Mouse (Mus musculus) cerebellum, adult (tissue): ENCODE data around the gene Idh3a.
"Not testable (repeated sequence)": the region's sequence is repeated elsewhere in the genome, so short reads cannot be mapped to it uniquely, and the experiment has no call there.

ENCODE experiments used
- ATAC-seq: cut with Nextera tagmentation; 2 replicates; pipeline ENCODE4 v1.9.2; 2017; ENCODE audit warnings: mild to moderate bottlenecking, moderate library complexity, mixed read lengths; ENCODE audit not compliant: insufficient number of reproducible peaks, low FRiP score, low TSS enrichment

Idh3a gene

DNA sequence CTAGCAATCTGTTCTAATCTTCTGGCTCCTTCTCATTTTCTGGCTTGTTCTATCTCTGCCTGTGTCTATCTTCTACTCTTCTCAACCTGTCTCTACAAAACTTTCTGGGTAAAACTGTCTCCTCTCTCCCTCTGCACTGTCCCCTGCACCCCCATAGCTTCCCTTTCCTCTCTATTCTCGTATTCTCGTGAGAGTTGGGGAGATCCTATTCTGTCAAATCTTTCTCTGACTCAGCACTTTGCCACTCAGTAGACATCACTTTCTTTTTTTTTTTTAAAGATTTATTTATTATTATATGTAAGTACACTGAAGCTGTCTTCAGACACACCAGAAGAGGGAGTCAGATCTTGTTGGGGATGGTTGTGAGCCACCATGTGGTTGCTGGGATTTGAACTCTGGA is 2.0 kb upstream of the Idh3a start:
- ATAC-seq: not testable (repeated sequence)

DNA sequence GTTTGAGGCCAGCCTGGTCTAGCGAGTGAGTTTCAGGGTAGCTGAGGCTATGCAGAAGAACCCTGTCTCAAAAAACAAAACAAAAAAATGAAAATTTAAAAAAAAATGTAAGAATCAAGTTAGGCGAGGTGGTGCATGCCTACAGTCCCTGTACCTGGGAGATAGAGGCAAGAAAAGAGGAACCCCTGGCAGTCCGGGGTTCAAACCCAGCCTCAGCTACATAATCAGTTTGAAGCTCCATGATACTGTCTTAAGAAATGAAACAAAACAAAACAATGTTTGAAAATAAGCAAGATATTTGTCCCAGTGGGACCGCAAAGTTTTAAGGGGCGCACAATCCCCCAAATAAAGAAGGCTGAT is 315 bp upstream of the Idh3a start:
- ATAC-seq: no peak

DNA sequence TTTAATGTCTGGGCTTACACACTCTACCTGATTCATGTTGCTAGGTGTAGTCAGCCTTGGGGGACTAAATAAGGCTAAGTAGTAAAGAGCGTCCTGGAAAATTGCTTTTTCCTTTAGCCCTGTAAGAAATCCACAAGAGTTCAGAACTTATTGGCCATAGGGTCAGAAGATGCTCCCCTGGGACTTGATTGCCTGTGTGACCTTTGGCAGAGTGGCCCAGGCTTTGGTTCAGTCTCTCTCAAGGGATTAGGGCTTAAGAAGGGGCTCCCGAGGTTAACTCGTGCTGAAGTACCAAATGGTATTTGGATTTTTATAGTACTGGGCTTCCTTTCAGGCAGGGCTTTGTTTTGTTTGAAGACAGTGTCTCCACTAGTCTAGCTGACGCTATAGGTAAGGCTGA is 1.7 kb downstream of the Idh3a start:
- ATAC-seq: no peak

DNA sequence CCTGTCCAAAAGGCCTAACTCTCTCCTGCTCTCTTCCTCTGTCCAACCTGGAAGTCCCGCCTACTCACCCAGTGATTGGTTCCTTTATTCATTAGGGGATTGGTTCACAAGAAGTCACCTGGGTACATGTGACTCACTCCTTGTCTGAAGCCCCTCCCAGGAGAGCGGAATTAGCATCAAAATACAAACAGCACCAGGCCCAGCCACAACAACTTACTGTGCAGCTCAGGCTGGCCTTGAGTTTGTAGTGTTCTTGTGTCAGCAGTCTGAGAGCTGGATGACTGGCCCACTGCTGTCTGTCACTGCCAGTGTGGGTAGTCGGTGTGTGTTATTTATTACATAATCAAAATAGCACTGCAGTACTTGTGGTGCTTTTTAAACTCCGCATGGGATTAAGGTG is 7.5 kb downstream of the Idh3a start:
- not testable (repeated sequence) for ATAC-seq

DNA sequence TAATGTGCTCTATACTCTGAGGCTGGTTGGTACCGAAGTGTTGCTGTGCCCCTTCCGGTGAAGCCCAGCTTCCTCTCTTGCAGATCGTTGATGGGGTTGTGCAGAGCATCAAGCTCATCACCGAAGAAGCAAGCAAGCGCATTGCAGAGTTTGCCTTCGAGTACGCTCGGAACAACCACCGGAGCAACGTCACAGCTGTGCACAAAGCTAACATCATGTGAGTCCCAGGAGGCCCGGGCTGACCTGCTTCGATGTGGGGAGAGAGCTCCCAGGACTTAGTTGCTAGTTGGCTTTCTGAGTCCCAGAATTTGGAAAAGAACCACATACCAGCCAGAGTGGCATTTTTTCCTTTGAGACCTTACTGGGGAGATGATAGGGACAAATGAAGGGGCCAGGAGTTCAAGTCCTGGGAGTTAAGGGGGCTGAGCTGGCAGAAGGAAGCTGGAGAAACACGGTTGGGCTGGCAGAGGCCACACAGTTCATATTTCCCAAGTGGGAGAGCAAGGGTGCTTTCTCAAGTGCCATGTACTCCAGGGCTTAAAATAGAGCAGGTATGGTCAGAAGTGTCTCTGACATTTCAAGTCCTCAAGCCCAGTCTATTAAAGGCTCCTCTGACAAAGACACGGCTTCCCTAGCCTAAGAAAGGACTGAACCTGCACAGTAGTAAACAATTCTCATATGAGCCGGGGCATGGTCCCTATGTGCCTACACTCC is 10.8 kb downstream of the Idh3a start:
- no peak for ATAC-seq

DNA sequence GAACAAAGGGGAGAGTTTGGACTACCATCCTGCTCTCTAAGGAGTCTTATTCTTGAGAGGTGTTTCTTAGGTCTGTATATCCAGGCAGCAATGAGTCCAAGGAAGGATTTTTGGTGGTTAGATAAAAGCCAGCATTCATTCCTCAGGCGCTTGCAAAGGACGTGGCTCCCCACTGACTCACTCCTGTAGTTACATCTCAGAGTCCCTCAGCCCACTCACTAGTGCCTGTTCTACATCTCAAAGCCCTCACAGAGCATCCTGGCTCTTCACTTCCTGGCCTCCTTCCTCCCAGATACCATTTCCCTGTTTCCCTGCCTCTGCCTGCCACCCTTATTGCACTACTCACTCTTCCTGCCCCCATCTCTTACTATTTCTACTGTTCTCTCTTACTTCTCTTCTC is 16.3 kb downstream of the Idh3a start:
- ATAC-seq: no peak

DNA sequence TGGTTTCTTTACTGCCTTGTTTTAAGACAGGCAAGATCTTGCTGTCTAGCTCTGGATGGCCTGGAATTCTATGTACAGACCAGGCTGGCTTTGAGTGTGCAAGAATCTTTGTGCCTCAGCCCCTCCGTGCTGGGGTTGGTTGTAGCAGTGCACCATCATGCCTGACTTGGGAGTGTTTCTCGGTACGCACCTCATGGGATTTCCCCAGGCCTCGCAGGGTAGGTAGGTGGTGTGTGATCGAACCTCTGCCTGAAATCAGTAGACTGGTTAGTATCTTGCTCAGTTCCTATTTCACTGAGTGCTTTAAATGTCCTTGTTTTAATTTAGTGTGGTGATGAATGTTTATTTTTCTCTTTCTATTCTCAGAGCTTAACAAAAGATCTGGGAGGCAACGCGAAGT is 16.8 kb downstream of the Idh3a start:
- ATAC-seq: no peak

DNA sequence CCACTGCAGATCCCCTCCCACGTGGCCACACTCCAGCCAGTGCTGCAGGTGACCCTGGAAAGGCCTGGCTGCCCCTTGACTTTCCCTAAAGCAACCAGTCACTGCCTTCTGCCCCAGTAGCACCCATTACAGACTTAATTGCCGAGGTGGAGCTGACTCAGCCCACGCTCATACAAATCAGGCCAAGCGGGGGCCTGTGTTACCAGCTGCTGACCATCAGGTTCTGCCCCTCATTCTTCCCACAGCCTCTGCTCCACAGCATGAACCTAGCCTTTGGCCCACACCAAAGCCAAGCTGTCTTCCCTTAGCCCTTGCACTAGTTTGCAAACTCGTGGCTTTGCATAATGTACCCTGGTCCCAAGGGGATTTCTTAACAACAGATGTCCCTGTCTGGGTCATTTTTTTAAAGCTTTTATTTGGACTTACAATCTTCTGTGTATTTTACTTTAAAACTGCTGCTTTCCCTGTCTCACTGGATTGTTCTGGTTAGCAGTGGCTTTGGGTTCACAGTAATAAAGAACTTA is 18.1 kb downstream of the Idh3a start:
- ATAC-seq: no peak

DNA sequence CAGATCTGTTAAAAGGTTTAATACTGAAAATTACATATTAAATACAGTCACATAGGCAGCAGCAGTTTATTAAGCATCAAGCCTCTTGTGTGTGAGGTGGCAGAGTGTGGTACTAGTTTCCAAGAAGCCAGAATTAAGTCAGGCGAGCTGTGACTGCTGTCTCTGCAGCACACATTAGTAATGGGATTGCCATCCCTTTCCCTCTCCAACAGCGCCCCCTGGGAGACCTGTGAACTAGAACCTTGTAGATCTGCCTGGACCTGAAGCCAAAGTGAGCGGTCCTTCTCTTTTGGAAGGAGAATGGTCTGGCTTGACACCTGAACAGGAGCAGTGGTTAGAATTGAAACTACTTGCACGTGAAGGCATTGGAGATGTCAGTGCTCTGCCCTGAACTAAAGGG is 18.8 kb downstream of the Idh3a start:
- no peak for ATAC-seq

DNA sequence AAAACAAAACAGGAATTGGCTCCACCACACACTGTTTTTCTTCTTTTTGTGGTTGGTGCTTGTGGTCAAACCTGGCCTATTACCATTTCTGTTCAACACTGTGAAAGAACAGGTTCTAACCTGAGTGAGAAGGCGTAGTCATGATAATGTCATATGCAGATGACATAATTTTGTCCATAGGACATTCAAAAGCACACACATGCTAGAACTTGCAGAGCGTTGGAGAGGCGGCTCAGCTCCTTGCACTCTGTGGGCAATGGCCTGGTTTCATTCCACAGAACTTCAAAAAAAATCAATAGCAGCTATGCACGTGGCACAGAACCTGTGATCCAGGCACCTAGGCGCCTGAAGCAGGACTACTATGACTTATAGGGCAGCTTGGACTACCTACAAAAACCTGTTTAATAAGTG is 26.7 kb downstream of the Idh3a start:
- ATAC-seq: no peak

DNA sequence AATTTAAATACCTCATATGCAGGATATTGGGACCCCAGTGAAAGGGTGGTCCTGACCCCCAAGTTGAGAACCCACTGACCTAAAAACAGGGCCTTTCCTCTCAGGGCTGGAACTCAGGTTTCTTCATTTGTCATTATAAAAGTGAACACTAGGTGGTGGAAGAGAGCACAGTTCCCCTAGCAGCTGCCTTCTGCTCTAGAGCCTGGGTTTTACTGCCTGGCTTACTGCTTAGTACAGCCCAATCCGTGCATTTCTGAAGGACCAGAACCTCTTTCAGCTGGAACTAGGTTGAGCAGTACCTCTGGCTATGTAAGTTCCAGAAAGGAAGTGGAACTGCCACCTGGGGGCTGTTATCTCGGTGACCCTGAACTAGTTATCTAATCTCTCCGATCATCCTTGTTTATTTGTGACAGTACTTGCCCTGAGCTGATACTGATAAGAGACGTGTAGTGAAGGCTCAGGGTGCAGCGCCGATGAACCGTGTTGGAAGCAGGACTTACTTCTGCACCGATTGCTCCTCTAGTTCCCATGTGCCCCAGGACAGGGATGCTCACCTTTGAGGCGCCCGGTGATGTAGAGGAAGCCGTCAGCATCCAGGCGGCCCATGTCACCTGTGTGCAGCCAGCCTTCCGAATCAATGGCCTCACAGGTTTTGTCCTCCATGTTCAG is 28.2 kb downstream of the Idh3a start:
- ATAC-seq: peak; percentile 61; the same call in 1 of the 2 replicates

DNA sequence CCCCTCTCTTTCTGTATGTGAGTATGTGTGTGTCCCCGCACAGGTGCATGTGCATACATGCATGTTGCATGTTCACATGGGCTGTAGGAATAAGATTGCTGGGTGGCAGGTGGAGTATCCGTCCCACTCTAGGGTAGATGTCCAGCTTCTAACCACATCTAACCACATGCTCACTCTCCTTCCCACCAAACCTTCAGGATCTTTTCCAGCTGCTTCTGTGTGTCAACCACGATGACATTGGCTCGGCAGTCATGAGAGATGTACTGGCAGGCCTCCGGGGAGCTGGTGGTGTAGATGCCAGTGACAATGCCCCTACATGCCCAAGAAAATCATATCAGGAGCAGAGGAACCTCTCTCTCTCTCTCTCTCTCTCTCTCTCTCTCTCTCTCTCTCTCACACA is 41.1 kb downstream of the Idh3a start:
- no peak for ATAC-seq

DNA sequence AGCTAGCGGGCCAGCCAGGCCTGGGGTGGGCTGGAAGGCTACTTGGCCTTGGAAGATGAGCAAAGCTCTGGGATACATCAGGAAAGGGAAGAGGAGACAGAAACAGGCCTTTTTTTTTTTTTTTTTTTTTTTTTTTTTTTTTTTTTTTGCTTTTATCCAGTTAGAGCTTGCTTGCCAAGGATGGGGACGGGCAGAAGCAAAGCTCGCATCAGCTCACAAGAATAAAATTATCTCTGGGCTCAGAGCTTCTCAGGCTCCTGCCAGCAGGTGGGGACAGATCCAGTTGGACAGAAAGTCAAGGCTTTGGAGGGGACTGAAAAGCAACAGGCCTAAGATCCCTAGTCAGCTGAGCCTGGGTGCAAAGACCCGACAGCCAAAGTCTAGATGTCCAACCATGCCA is 42.6 kb downstream of the Idh3a start:
- ATAC-seq: no peak; the same call in 1 of the 2 replicates

DNA sequence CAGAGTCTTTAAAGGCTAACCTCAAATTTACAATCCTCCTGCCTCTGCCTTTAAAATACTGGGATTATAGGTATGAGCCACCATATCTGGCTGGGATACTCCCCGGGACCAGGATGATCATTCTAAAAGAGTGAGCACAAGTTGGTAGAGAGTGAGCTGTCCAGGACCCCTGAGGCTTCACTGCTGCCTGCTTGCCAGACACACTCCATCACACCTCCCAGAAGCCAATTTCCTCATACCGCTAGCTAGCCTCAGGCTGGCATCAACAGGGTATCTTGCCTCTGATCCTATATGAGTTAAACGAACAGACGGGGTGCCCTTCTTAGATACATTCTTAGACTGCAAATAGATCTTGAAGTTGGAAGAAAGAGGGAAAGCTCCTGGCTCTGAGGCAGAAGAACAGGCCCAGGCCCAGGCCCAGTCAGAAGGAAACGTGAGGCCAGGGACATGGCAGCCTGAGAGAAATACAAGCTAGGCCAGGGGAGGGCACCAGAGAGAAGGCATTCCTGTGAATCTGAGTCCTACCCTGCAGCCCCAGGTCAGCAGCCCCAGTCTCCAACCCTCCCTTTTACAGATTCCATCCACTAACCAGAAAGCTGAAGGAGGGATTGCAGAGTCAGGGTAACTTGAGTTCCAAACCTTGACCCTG is 43.6 kb downstream of the Idh3a start:
- no peak for ATAC-seq

DNA sequence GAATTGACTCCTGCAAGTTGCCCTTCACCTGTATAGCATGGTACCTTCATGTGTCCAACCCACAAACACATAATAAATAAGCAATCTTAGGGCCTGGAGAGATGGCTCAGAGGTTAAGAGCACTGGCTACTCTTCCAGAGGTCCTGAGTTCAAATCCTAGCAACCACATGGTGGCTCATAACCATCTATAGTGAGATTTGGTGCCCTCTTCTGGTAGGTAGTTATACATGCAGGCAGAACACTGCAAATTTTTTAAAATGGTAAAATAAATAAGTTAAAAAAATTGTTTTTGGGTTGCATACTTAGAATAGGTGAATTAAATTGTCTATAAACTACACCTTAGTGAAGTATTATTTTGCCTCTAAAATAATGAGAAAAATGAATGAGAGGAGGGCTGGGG is 44.8 kb downstream of the Idh3a start:
- no peak for ATAC-seq

DNA sequence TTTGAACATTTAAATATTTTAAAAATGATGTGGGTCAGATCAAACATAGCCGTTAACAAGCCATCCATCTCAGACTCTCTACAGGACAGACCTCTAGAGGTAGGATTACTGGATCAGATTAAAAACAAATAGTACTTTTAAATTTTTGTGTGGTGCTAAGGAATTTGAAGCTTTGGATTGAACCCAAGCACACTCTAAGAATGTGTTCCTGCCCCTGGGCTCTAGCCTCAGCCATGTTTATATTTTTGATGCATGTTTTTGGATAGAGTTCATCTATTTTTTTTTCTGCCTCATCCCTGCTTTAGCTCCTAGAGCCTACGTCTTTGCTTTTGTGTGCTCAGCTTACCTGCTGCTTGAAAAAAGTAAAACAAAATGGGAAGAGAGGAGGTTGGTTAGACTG is 47.3 kb downstream of the Idh3a start:
- ATAC-seq: no peak

DNA sequence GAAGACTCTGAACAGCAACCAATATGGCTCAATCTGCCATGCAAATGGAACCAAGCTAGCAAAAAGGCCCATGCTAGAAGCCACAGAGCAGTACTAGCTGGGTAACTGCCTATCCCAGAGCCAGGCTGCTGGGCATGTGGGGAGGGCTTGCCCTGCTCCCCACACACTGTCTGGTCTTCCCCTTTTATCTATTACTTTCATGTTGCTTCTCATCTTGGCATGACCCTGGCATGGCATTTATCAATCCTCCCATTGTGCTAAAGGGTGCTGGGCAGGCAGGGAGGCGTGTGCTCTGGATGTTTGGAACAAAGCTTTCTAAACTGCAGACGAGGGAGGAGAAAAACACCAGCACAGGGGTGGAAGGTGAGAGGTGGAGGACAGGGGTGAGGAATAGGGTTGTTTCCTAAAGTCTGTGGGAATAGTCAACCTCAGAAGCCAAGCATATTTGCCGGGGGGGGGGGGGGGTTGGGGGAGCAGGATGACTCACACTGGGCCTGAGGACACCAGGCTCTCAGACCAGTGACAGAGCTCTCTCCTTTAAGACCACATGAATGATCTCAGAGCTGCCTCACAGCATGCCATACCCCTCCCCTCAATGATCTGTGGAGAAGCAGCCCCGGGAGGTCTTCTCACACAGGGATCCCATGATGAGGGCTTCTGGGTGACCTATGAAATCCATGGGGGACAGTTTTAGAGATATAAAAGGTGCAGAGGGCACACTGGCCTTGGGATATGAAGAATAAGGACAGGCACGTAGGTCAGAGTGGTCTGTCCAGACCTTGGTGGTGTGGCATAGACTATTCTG is 51.6 kb downstream of the Idh3a start:
- no peak for ATAC-seq

DNA sequence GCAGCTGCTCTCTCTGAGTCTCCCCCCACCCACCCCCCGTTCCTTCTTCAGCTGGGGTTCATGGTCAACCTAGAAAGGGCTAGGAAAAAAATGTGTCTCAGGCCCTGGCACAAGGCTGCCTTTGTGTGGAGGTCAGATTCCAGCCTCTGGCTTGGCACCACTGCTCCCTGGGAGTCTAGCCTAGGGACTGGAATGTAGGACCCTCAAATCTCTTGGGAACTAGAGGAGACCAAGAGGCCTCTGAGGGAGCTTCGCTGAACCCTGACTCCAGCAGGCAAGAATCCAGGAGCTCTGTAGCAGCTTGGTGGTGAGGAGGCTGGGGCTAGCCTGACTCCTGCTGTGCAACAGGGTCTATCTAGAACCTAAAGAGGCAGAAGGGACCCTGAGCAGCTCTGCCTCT is 53.1 kb downstream of the Idh3a start:
- no peak for ATAC-seq

DNA sequence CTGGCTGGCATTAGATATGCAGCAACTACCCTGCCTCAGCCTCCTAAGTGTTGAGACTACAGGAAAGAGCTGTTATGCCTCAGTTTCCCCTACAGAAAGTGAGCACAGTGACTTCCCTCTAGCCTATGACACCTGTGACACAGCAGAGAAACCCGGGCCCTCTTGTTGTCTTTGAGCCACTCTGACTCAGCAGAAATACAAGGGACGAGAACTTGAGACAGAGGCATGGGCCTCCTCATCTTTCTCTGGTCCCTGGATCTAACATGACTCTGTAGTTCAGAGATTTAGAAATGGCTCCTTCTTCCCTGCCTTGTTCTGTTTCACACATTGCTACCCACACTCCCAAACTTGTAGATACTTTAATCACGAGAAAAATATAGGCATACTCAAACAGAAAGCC is 55.4 kb downstream of the Idh3a start:
- no peak for ATAC-seq

DNA sequence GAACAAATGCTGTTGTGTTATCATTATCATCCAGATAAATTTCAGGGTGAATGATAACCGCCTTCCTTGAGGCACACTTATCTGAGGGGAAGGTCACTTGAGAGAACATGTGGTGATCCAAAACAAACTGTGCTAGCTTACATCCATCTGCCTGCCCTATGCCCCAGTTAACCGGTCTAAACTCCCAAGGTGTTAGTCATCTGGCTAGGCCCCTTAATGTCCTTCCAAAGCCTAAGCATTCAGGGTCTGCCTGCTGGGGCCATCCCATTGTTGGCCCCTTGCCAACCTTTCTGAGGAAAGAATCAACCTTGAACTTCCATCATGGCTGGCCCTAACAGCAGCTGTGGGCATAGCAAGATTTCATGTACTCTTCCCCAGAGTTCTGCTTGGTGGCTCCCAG is 56.0 kb downstream of the Idh3a start:
- no peak for ATAC-seq

DNA sequence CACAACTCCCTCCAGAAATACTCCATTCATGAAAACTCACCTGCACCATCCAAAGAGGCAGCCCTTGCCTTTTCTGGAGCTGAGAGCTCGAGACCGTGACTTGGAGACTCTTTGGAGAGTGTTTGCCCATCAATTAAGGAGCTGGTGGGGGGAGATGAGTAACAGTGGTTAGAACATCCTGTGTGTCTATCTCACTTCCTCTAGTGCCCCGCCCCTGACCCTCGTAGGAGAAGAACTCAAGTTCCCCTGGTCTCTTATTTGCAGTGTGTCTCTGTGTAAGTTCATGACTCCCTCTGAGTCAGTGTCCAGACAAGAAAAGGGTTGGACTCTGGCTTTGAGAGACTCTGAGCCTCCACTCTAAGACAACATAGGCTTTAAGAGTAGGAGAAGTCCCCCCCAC is 56.4 kb downstream of the Idh3a start:
- no peak for ATAC-seq
